Mouse (Mus musculus): ENCODE measurements at regions not wholly inside any gene's neighbourhood (a gene's known extent, or its start where the extent isn't known, plus 50 kb on each side); places are given as distances from the start of the nearest gene placed in this dataset.

GRCm38 (mm10) chr8:102497160-102497559, 288.3 kb downstream of the Cdh11 start:
- TF ChIP-seq CTCF (IDR thresholded peaks at IDR 0.05), result no peak
- no peaks in the 10 kb centered on the region for H3K9me3 ChIP-seq (ENCODE audit: low read length)
- ATAC-seq (ENCODE audit: low FRiP score) (no peak), DNase-seq (ENCODE audit: low spot score) (no peak)
- H3K9ac ChIP-seq (replicated peaks; ENCODE audit: low read length, poor library complexity, severe bottlenecking), result no peak overlapping the region
- no peaks in the 10 kb centered on the region for H3K27me3 ChIP-seq (ENCODE audit: insufficient read depth, low read length)
- H3K27ac ChIP-seq (ENCODE audit: low read depth, low read length), result no peak overlapping the region
- H3K36me3 ChIP-seq (ENCODE audit: insufficient read depth, low read length), result no peaks in the 10 kb centered on the region
- no peak overlapping the region for H3K4me3 ChIP-seq (ENCODE audit: low read depth, low read length)
- H3K4me2 ChIP-seq (ENCODE audit: low read depth, low read length, poor library complexity, severe bottlenecking), result no peak overlapping the region
- WGBS, result 83% methylated on average over 5 of the region's 5 CpGs
- H3K4me1 ChIP-seq (ENCODE audit: insufficient read depth, low read length), result no peaks in the 10 kb centered on the region

- TF ChIP-seq CTCF (IDR thresholded peaks at IDR 0.05), result no peak
Observed at GRCm38 (mm10) chr8:102496698-102497097, 288.7 kb downstream of the Cdh11 start.

GRCm38 (mm10) chr8:102496021-102496420, 289.4 kb downstream of the Cdh11 start:
- no peak overlapping the region for H3K9ac ChIP-seq (replicated peaks; ENCODE audit: low read length, poor library complexity, severe bottlenecking)
- H3K36me3 ChIP-seq (ENCODE audit: insufficient read depth, low read length), result no peaks in the 10 kb centered on the region
- no peaks in the 10 kb centered on the region for H3K4me1 ChIP-seq (ENCODE audit: insufficient read depth, low read length)
- H3K4me3 ChIP-seq (ENCODE audit: low read depth, low read length), result no peak overlapping the region
- H3K27ac ChIP-seq (ENCODE audit: low read depth, low read length), result no peak overlapping the region
- ATAC-seq (ENCODE audit: low FRiP score) (no peak), DNase-seq (ENCODE audit: low spot score) (no peak)
- no peak for TF ChIP-seq CTCF (IDR thresholded peaks at IDR 0.05)
- H3K27me3 ChIP-seq (ENCODE audit: insufficient read depth, low read length), result no peaks in the 10 kb centered on the region
- 78% methylated on average over 1 of the region's 1 CpGs for WGBS
- no peak overlapping the region for H3K4me2 ChIP-seq (ENCODE audit: low read depth, low read length, poor library complexity, severe bottlenecking)
- no peaks in the 10 kb centered on the region for H3K9me3 ChIP-seq (ENCODE audit: low read length)

More at GRCm38 (mm10) chr8:102496698-102497097, 288.7 kb downstream of the Cdh11 start:
- ATAC-seq (ENCODE audit: low FRiP score), result no peak
- Histone ChIP-seq H3K4me3 (ENCODE audit: low read depth, low read length) (no peak overlapping the region), H3K9ac (replicated peaks; ENCODE audit: low read length, poor library complexity, severe bottlenecking) (no peak overlapping the region), H3K4me2 (ENCODE audit: low read depth, low read length, poor library complexity, severe bottlenecking) (no peak overlapping the region), H3K27ac (ENCODE audit: low read depth, low read length) (no peak overlapping the region), H3K9me3 (ENCODE audit: low read length) (no peaks in the 10 kb centered on the region), H3K27me3 (ENCODE audit: insufficient read depth, low read length) (no peaks in the 10 kb centered on the region), H3K4me1 (ENCODE audit: insufficient read depth, low read length) (no peaks in the 10 kb centered on the region), H3K36me3 (ENCODE audit: insufficient read depth, low read length) (no peaks in the 10 kb centered on the region)
- DNase-seq (ENCODE audit: low spot score), result no peak

GRCm38 (mm10) chr8:102491015-102491414, 294.4 kb downstream of the Cdh11 start:
- ATAC-seq (ENCODE audit: low FRiP score) (no peak), DNase-seq (ENCODE audit: low spot score) (no peak)
- no peak for TF ChIP-seq CTCF (IDR thresholded peaks at IDR 0.05)
- Histone ChIP-seq H3K27me3 (ENCODE audit: insufficient read depth, low read length) (no peaks in the 10 kb centered on the region), H3K4me1 (ENCODE audit: insufficient read depth, low read length) (no peaks in the 10 kb centered on the region), H3K9me3 (ENCODE audit: low read length) (no peaks in the 10 kb centered on the region), H3K36me3 (ENCODE audit: insufficient read depth, low read length) (no peaks in the 10 kb centered on the region), H3K27ac (ENCODE audit: low read depth, low read length) (no peak overlapping the region), H3K4me2 (ENCODE audit: low read depth, low read length, poor library complexity, severe bottlenecking) (no peak overlapping the region), H3K4me3 (ENCODE audit: low read depth, low read length) (no peak overlapping the region), H3K9ac (replicated peaks; ENCODE audit: low read length, poor library complexity, severe bottlenecking) (no peak overlapping the region)

- DNase-seq (ENCODE audit: low spot score) (no peak), ATAC-seq (ENCODE audit: low FRiP score) (no peak)
- no peaks in the 10 kb centered on the region for H3K36me3 ChIP-seq (ENCODE audit: insufficient read depth, low read length)
- no peak for TF ChIP-seq CTCF (IDR thresholded peaks at IDR 0.05)
- no peak overlapping the region for H3K9ac ChIP-seq (replicated peaks; ENCODE audit: low read length, poor library complexity, severe bottlenecking)
- no peaks in the 10 kb centered on the region for H3K9me3 ChIP-seq (ENCODE audit: low read length)
- H3K4me2 ChIP-seq (ENCODE audit: low read depth, low read length, poor library complexity, severe bottlenecking), result no peak overlapping the region
- no peaks in the 10 kb centered on the region for H3K4me1 ChIP-seq (ENCODE audit: insufficient read depth, low read length)
- H3K27ac ChIP-seq (ENCODE audit: low read depth, low read length), result no peak overlapping the region
- H3K27me3 ChIP-seq (ENCODE audit: insufficient read depth, low read length), result no peaks in the 10 kb centered on the region
- H3K4me3 ChIP-seq (ENCODE audit: low read depth, low read length), result no peak overlapping the region
- 88% methylated on average over 1 of the region's 1 CpGs for WGBS
Observed at GRCm38 (mm10) chr8:102488284-102488683, 297.2 kb downstream of the Cdh11 start.

- Histone ChIP-seq H3K4me3 (ENCODE audit: low read depth, low read length) (no peak overlapping the region), H3K4me2 (ENCODE audit: low read depth, low read length, poor library complexity, severe bottlenecking) (no peak overlapping the region), H3K9me3 (ENCODE audit: low read length) (no peaks in the 10 kb centered on the region), H3K9ac (replicated peaks; ENCODE audit: low read length, poor library complexity, severe bottlenecking) (no peak overlapping the region), H3K36me3 (ENCODE audit: insufficient read depth, low read length) (no peaks in the 10 kb centered on the region), H3K27ac (ENCODE audit: low read depth, low read length) (no peak overlapping the region), H3K27me3 (ENCODE audit: insufficient read depth, low read length) (no peaks in the 10 kb centered on the region), H3K4me1 (ENCODE audit: insufficient read depth, low read length) (no peaks in the 10 kb centered on the region)
- no peak for ATAC-seq (ENCODE audit: low FRiP score)
- 85% methylated on average over 6 of the region's 6 CpGs for WGBS
- no peak for DNase-seq (ENCODE audit: low spot score)
- TF ChIP-seq CTCF (IDR thresholded peaks at IDR 0.05), result no peak
Observed at GRCm38 (mm10) chr8:102487796-102488195, 297.6 kb downstream of the Cdh11 start.
